Mouse (Mus musculus): ENCODE measurements around the gene Rftn1. TPM values are rescaled to one million over a fixed set of nuclear protein-coding genes. Genes with fewer than 3 reads are reported as not detected.

Rftn1 gene
- polyA plus RNA-seq, 1 experiment from 2014 or later = 12.8 TPM

- no peaks in the 10 kb centered on the region for H3K36me3 ChIP-seq (ENCODE audit: control insufficient read depth, insufficient read depth, low read length)
- no peak overlapping the region for H3K4me2 ChIP-seq (ENCODE audit: low read length)
- ATAC-seq (ENCODE audit: low FRiP score, low TSS enrichment) = no peak
- H3K9ac ChIP-seq (replicated peaks; ENCODE audit: low read length) = no peak overlapping the region
- DNase-seq = no peak
- no peaks in the 10 kb centered on the region for H3K4me1 ChIP-seq (ENCODE audit: control insufficient read depth, insufficient read depth, low read length)
- no peak overlapping the region for H3K4me3 ChIP-seq (replicated peaks; ENCODE audit: low read depth, low read length)
- 81% methylated on average over 10 of the region's 10 CpGs for WGBS
- no peaks in the 10 kb centered on the region for H3K9me3 ChIP-seq (ENCODE audit: control insufficient read depth, low read length)
- H3K27ac ChIP-seq (replicated peaks; ENCODE audit: low read depth, low read length) = no peak overlapping the region
- H3K27me3 ChIP-seq (ENCODE audit: control insufficient read depth, insufficient read depth, low read length) = no peaks in the 10 kb centered on the region
These were observed 121.8 kb downstream of the Rftn1 start for GRCm38 (mm10) chr17:50068681-50069138.

- ATAC-seq (ENCODE audit: low FRiP score, low TSS enrichment) (no peak), DNase-seq (no peak)
- Histone ChIP-seq H3K9me3 (ENCODE audit: control insufficient read depth, low read length) (no peaks in the 10 kb centered on the region), H3K36me3 (ENCODE audit: control insufficient read depth, insufficient read depth, low read length) (no peaks in the 10 kb centered on the region), H3K27ac (replicated peaks; ENCODE audit: low read depth, low read length) (no peak overlapping the region), H3K4me2 (ENCODE audit: low read length) (no peak overlapping the region), H3K4me1 (ENCODE audit: control insufficient read depth, insufficient read depth, low read length) (no peaks in the 10 kb centered on the region), H3K27me3 (ENCODE audit: control insufficient read depth, insufficient read depth, low read length) (no peaks in the 10 kb centered on the region), H3K4me3 (replicated peaks; ENCODE audit: low read depth, low read length) (no peak overlapping the region), H3K9ac (replicated peaks; ENCODE audit: low read length) (no peak overlapping the region)
- 91% methylated on average over 5 of the region's 5 CpGs for WGBS
These were observed 122.4 kb downstream of the Rftn1 start for GRCm38 (mm10) chr17:50067774-50068680.

GRCm38 (mm10) chr17:50066822-50067713, 123.4 kb downstream of the Rftn1 start:
- Histone ChIP-seq H3K27ac (replicated peaks; ENCODE audit: low read depth, low read length) (no peak overlapping the region), H3K4me1 (ENCODE audit: control insufficient read depth, insufficient read depth, low read length) (no peaks in the 10 kb centered on the region), H3K27me3 (ENCODE audit: control insufficient read depth, insufficient read depth, low read length) (no peaks in the 10 kb centered on the region), H3K9ac (replicated peaks; ENCODE audit: low read length) (no peak overlapping the region), H3K36me3 (ENCODE audit: control insufficient read depth, insufficient read depth, low read length) (no peaks in the 10 kb centered on the region), H3K4me2 (ENCODE audit: low read length) (no peak overlapping the region), H3K9me3 (ENCODE audit: control insufficient read depth, low read length) (no peaks in the 10 kb centered on the region), H3K4me3 (replicated peaks; ENCODE audit: low read depth, low read length) (no peak overlapping the region)
- 79% methylated on average over 8 of the region's 8 CpGs for WGBS
- ATAC-seq (ENCODE audit: low FRiP score, low TSS enrichment) = no peak
- DNase-seq = no peak

- no peak overlapping the region for H3K4me3 ChIP-seq (replicated peaks; ENCODE audit: low read depth, low read length)
- no peak for DNase-seq
- H3K9me3 ChIP-seq (ENCODE audit: control insufficient read depth, low read length) = no peaks in the 10 kb centered on the region
- H3K4me1 ChIP-seq (ENCODE audit: control insufficient read depth, insufficient read depth, low read length) = no peaks in the 10 kb centered on the region
- no peak overlapping the region for H3K4me2 ChIP-seq (ENCODE audit: low read length)
- H3K36me3 ChIP-seq (ENCODE audit: control insufficient read depth, insufficient read depth, low read length) = no peaks in the 10 kb centered on the region
- no peak overlapping the region for H3K9ac ChIP-seq (replicated peaks; ENCODE audit: low read length)
- WGBS = 78% methylated on average over 13 of the region's 13 CpGs
- no peak overlapping the region for H3K27ac ChIP-seq (replicated peaks; ENCODE audit: low read depth, low read length)
- H3K27me3 ChIP-seq (ENCODE audit: control insufficient read depth, insufficient read depth, low read length) = no peaks in the 10 kb centered on the region
- no peak for ATAC-seq (ENCODE audit: low FRiP score, low TSS enrichment)
These were observed 126.4 kb downstream of the Rftn1 start for GRCm38 (mm10) chr17:50063832-50064627.

GRCm38 (mm10) chr17:50062649-50063048, 127.8 kb downstream of the Rftn1 start:
- H3K4me1 ChIP-seq (ENCODE audit: control insufficient read depth, insufficient read depth, low read length) = no peaks in the 10 kb centered on the region
- H3K9me3 ChIP-seq (ENCODE audit: control insufficient read depth, low read length) = no peaks in the 10 kb centered on the region
- WGBS = 89% methylated on average over 4 of the region's 4 CpGs
- no peak for ATAC-seq (ENCODE audit: low FRiP score, low TSS enrichment)
- H3K9ac ChIP-seq (replicated peaks; ENCODE audit: low read length) = no peak overlapping the region
- no peaks in the 10 kb centered on the region for H3K27me3 ChIP-seq (ENCODE audit: control insufficient read depth, insufficient read depth, low read length)
- no peak overlapping the region for H3K27ac ChIP-seq (replicated peaks; ENCODE audit: low read depth, low read length)
- DNase-seq = no peak
- H3K4me3 ChIP-seq (replicated peaks; ENCODE audit: low read depth, low read length) = no peak overlapping the region
- no peak overlapping the region for H3K4me2 ChIP-seq (ENCODE audit: low read length)
- H3K36me3 ChIP-seq (ENCODE audit: control insufficient read depth, insufficient read depth, low read length) = no peaks in the 10 kb centered on the region

- no peaks in the 10 kb centered on the region for H3K36me3 ChIP-seq (ENCODE audit: control insufficient read depth, insufficient read depth, low read length)
- 91% methylated on average over 4 of the region's 4 CpGs for WGBS
- H3K27ac ChIP-seq (replicated peaks; ENCODE audit: low read depth, low read length) = no peak overlapping the region
- H3K4me2 ChIP-seq (ENCODE audit: low read length) = no peak overlapping the region
- ATAC-seq (ENCODE audit: low FRiP score, low TSS enrichment) (no peak), DNase-seq (no peak)
- no peaks in the 10 kb centered on the region for H3K9me3 ChIP-seq (ENCODE audit: control insufficient read depth, low read length)
- no peak overlapping the region for H3K9ac ChIP-seq (replicated peaks; ENCODE audit: low read length)
- no peak overlapping the region for H3K4me3 ChIP-seq (replicated peaks; ENCODE audit: low read depth, low read length)
- no peaks in the 10 kb centered on the region for H3K27me3 ChIP-seq (ENCODE audit: control insufficient read depth, insufficient read depth, low read length)
- H3K4me1 ChIP-seq (ENCODE audit: control insufficient read depth, insufficient read depth, low read length) = no peaks in the 10 kb centered on the region
These were observed 129.0 kb downstream of the Rftn1 start for GRCm38 (mm10) chr17:50061446-50061845.

- DNase-seq = no peak
- H3K4me3 ChIP-seq (replicated peaks; ENCODE audit: low read depth, low read length) = no peak overlapping the region
- no peaks in the 10 kb centered on the region for H3K36me3 ChIP-seq (ENCODE audit: control insufficient read depth, insufficient read depth, low read length)
- WGBS = 78% methylated on average over 2 of the region's 2 CpGs
- H3K27ac ChIP-seq (replicated peaks; ENCODE audit: low read depth, low read length) = no peak overlapping the region
- ATAC-seq (ENCODE audit: low FRiP score, low TSS enrichment) = no peak
- no peaks in the 10 kb centered on the region for H3K9me3 ChIP-seq (ENCODE audit: control insufficient read depth, low read length)
- no peak overlapping the region for H3K4me2 ChIP-seq (ENCODE audit: low read length)
- no peak overlapping the region for H3K9ac ChIP-seq (replicated peaks; ENCODE audit: low read length)
- H3K27me3 ChIP-seq (ENCODE audit: control insufficient read depth, insufficient read depth, low read length) = no peaks in the 10 kb centered on the region
- H3K4me1 ChIP-seq (ENCODE audit: control insufficient read depth, insufficient read depth, low read length) = no peaks in the 10 kb centered on the region
These were observed 130.3 kb downstream of the Rftn1 start for GRCm38 (mm10) chr17:50060220-50060619.

GRCm38 (mm10) chr17:50059417-50059816, 131.1 kb downstream of the Rftn1 start:
- ATAC-seq (ENCODE audit: low FRiP score, low TSS enrichment) = no peak
- Histone ChIP-seq H3K27ac (replicated peaks; ENCODE audit: low read depth, low read length) (no peak overlapping the region), H3K4me3 (replicated peaks; ENCODE audit: low read depth, low read length) (no peak overlapping the region), H3K9me3 (ENCODE audit: control insufficient read depth, low read length) (no peaks in the 10 kb centered on the region), H3K27me3 (ENCODE audit: control insufficient read depth, insufficient read depth, low read length) (no peaks in the 10 kb centered on the region), H3K9ac (replicated peaks; ENCODE audit: low read length) (no peak overlapping the region), H3K4me1 (ENCODE audit: control insufficient read depth, insufficient read depth, low read length) (no peaks in the 10 kb centered on the region), H3K4me2 (ENCODE audit: low read length) (no peak overlapping the region), H3K36me3 (ENCODE audit: control insufficient read depth, insufficient read depth, low read length) (no peaks in the 10 kb centered on the region)
- 92% methylated on average over 5 of the region's 5 CpGs for WGBS
- no peak for DNase-seq
